Mouse (Mus musculus): ENCODE results near the gene Commd1. TPM values are rescaled to one million over a fixed set of nuclear protein-coding genes. Genes with fewer than 3 reads are reported as not detected.

Gene Commd1
- polyA plus RNA-seq, 1 experiment from 2014 or later, result 245 TPM

DNA sequence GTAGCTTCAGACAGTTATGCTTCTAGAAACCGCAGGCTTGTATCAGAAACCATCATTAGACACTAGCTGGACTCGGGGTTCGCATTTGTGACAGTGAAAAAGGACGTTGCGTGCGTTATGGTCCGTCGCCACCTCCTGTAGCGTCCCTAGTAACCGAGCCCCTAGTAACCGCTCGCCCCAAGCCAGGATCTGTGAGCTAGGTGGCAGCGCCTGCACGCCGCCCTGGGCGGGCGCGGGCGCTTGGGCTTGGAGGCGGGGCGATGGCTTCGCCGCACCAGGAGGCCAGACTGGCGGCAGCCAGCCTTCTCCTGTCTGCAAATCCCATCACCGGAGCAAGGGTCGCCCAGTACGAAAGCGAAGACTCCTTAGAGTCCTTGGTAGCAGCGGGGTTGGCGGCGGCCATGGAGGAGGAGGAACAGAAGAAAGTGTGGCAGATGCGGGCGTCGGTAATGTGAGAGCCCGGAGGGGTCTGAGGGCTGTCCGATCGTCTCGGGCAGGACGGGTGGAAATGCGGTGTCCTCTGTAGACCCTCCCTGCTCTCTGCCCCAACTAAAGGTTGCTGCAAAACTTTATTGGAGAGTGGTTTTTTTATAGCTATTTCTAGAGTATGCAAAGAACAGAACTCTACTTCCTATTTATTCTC lies 26.1 kb upstream of the Commd1 start:
- under 1% methylated on average over 40 of the region's 40 CpGs for WGBS
- peak; percentile 95 for ATAC-seq (ENCODE audit: low FRiP score, low read depth)
- Histone ChIP-seq H3K27ac (replicated peaks) (peak overlapping the region; percentile 96), H3K27me3 (no peaks in the 10 kb centered on the region; the same call in 1 of the 2 replicates), H3K4me3 (peak overlapping the region; percentile 59), H3K4me1 (replicated peaks) (peaks cover 7% of the 10 kb centered on the region; the same call in 1 of the 2 replicates), H3K9ac (peak overlapping the region; percentile 76), H3K4me2 (peak overlapping the region; percentile 80), H3K36me3 (peaks cover 12% of the 10 kb centered on the region), H3K9me3 (no peaks in the 10 kb centered on the region)

DNA sequence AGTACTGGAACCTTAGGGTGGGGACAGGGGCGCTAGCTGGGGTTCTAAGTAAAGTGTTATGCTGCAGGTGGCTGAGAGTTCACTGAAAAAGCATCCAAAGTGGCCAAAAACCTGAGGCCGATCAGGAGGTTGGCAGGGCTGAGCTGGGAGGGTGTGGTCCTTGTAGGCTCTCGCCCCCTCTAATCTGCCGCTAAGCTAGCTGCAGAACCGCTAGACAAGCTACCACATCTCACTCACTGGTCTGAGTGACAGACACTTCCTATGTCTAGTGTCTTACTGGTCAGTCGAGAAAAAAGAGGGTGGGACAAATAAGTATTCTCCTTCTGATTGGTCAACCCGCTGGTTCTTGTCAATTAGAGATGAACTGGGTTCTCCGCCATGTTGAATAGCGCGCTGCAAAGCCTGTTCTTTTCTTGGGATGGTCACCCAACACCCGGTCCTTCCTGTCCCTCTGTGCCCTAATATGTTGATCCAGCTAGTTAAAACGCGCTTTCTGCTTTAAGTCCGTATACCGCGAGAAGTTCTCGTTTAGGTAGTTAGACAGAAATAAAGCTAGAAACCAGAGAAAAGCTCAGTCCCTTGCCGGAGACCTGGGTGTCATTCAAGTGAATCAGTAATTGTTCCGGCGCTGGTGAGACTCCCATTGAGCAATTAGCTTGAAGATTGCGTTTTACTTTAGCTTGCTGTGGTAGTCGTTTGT lies 25.4 kb upstream of the Commd1 start, which contains the start of gene Fam161a:
Gene Fam161a (plus strand): TSS at position 51 of the 700 bp plus-strand sequence.
- Histone ChIP-seq H3K36me3 (peaks cover 15% of the 10 kb centered on the region), H3K9me3 (no peaks in the 10 kb centered on the region), H3K4me2 (peak within 1 kb of the TSS; percentile 80), H3K4me3 (peak within 1 kb of the TSS; percentile 59), H3K9ac (peak within 1 kb of the TSS; percentile 76), H3K27me3 (no peaks in the 10 kb centered on the region), H3K27ac (replicated peaks) (peak within 1 kb of the TSS; percentile 96), H3K4me1 (replicated peaks) (peaks cover 7% of the 10 kb centered on the region; the same call in 1 of the 2 replicates)
- WGBS, result 1% methylated on average over 22 of the region's 22 CpGs
- ATAC-seq (ENCODE audit: low FRiP score, low read depth), result peak; percentile 94

- H3K4me3 ChIP-seq, result peak overlapping the region; percentile 59
- peak overlapping the region; percentile 96 for H3K27ac ChIP-seq (replicated peaks)
- ATAC-seq (ENCODE audit: low FRiP score, low read depth), result peak; percentile 63; the same call in 1 of the 2 replicates
- H3K9ac ChIP-seq, result peak overlapping the region; percentile 41
- H3K4me1 ChIP-seq (replicated peaks), result peaks cover 7% of the 10 kb centered on the region; the same call in 1 of the 2 replicates
- H3K27me3 ChIP-seq, result no peaks in the 10 kb centered on the region
- peaks cover 20% of the 10 kb centered on the region for H3K36me3 ChIP-seq
- peak overlapping the region; percentile 80 for H3K4me2 ChIP-seq
- WGBS, result 3% methylated on average over 6 of the region's 6 CpGs
- H3K9me3 ChIP-seq, result no peaks in the 10 kb centered on the region
Measured at GRCm38 (mm10) chr11:23007166-23007480, 24.9 kb upstream of the Commd1 start.

DNA sequence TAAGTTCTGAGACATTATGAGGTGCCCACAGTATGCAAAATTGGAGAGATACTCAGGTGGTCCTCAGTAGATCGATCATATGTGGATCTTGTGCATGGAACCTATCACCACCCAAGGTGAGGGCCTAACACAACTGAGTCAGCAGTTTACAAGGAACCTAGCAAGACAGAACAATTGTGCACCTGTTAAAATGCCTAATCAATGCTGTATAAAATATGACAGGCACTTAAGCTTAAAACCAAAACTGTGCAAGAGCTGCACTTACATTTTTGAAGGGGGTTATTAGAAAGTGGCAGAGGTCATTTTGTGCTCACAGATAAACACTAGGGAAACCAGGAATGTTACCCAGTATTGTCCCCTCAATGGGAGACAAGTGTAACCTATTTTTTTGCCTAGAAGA lies 23.1 kb upstream of the Commd1 start:
- no peaks in the 10 kb centered on the region for H3K9me3 ChIP-seq
- no peak for ATAC-seq (ENCODE audit: low FRiP score, low read depth)
- H3K4me3 ChIP-seq, result no peak overlapping the region
- peaks cover 36% of the 10 kb centered on the region for H3K36me3 ChIP-seq
- peaks cover 7% of the 10 kb centered on the region; the same call in 1 of the 2 replicates for H3K4me1 ChIP-seq (replicated peaks)
- WGBS, result 91% methylated on average over 1 of the region's 1 CpGs
- no peak overlapping the region for H3K27ac ChIP-seq (replicated peaks)
- no peak overlapping the region for H3K9ac ChIP-seq
- no peak overlapping the region for H3K4me2 ChIP-seq
- H3K27me3 ChIP-seq, result no peaks in the 10 kb centered on the region

DNA sequence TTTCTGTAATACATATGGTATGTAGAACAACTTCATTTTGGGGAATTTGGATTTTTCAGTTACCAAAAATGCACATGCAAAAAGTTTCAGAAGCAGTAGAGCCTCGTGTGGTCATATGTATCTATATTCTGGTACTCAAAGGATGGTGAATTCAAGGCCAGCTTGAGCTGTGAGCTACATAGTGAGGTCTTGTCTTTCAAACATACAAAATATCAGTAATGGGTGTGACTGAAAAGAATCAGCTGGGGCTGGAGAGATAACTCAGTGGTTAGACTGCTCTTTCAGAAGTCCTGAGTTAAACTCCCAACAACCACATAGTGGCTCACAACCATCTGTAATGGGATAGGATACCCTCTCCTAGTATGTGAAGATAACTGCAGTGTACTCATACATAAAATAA lies 16.1 kb upstream of the Commd1 start:
- Histone ChIP-seq H3K27me3 (no peaks in the 10 kb centered on the region), H3K4me3 (no peak overlapping the region), H3K36me3 (peaks cover 77% of the 10 kb centered on the region), H3K27ac (replicated peaks) (no peak overlapping the region), H3K9ac (no peak overlapping the region), H3K9me3 (no peaks in the 10 kb centered on the region), H3K4me2 (no peak overlapping the region), H3K4me1 (replicated peaks) (no peaks in the 10 kb centered on the region)
- WGBS, result 85% methylated on average over 1 of the region's 1 CpGs
- ATAC-seq (ENCODE audit: low FRiP score, low read depth), result no peak

GRCm38 (mm10) chr11:22995461-22995860 lies 13.3 kb upstream of the Commd1 start:
- Histone ChIP-seq H3K4me2 (no peak overlapping the region), H3K4me1 (replicated peaks) (peaks cover 16% of the 10 kb centered on the region), H3K27ac (replicated peaks) (no peak overlapping the region), H3K27me3 (no peaks in the 10 kb centered on the region), H3K4me3 (no peak overlapping the region), H3K36me3 (peaks cover 56% of the 10 kb centered on the region), H3K9me3 (no peaks in the 10 kb centered on the region), H3K9ac (no peak overlapping the region)
- ATAC-seq (ENCODE audit: low FRiP score, low read depth), result no peak
- 95% methylated on average over 4 of the region's 4 CpGs for WGBS

- H3K4me2 ChIP-seq, result no peak overlapping the region
- no peaks in the 10 kb centered on the region for H3K9me3 ChIP-seq
- peaks cover 45% of the 10 kb centered on the region for H3K36me3 ChIP-seq
- 93% methylated on average over 2 of the region's 2 CpGs for WGBS
- no peak overlapping the region for H3K27ac ChIP-seq (replicated peaks)
- H3K27me3 ChIP-seq, result no peaks in the 10 kb centered on the region
- no peak for ATAC-seq (ENCODE audit: low FRiP score, low read depth)
- no peak overlapping the region for H3K9ac ChIP-seq
- peaks cover 16% of the 10 kb centered on the region for H3K4me1 ChIP-seq (replicated peaks)
- no peak overlapping the region for H3K4me3 ChIP-seq
Measured at GRCm38 (mm10) chr11:22994271-22994670, 12.1 kb upstream of the Commd1 start.

- H3K4me2 ChIP-seq, result peak overlapping the region; percentile 82
- H3K27me3 ChIP-seq, result no peaks in the 10 kb centered on the region
- no peak for ATAC-seq (ENCODE audit: low FRiP score, low read depth)
- peaks cover 25% of the 10 kb centered on the region for H3K36me3 ChIP-seq
- WGBS, result 14% methylated on average over 14 of the region's 14 CpGs
- H3K9me3 ChIP-seq, result no peaks in the 10 kb centered on the region
- H3K4me3 ChIP-seq, result peak overlapping the region; percentile 83
- H3K27ac ChIP-seq (replicated peaks), result no peak overlapping the region
- peak overlapping the region; percentile 89 for H3K9ac ChIP-seq
- peaks cover 16% of the 10 kb centered on the region for H3K4me1 ChIP-seq (replicated peaks)
Measured at GRCm38 (mm10) chr11:22991218-22991835, 9.1 kb upstream of the Commd1 start.

- Histone ChIP-seq H3K4me1 (replicated peaks) (peaks cover 16% of the 10 kb centered on the region), H3K27me3 (no peaks in the 10 kb centered on the region), H3K9ac (peak within 1 kb of the TSS; percentile 89), H3K4me3 (peak within 1 kb of the TSS; percentile 83), H3K36me3 (peaks cover 20% of the 10 kb centered on the region), H3K27ac (replicated peaks) (peak within 1 kb of the TSS; percentile 87), H3K4me2 (peak within 1 kb of the TSS; percentile 82), H3K9me3 (no peaks in the 10 kb centered on the region)
- ATAC-seq (ENCODE audit: low FRiP score, low read depth), result peak; percentile 99
- under 1% methylated on average over 66 of the region's 66 CpGs for WGBS
Measured at GRCm38 (mm10) chr11:22990393-22991126, 8.4 kb upstream of the Commd1 start, which contains the start of gene Cct4. Gene Cct4 (plus strand): TSS chr11:22990519.

DNA sequence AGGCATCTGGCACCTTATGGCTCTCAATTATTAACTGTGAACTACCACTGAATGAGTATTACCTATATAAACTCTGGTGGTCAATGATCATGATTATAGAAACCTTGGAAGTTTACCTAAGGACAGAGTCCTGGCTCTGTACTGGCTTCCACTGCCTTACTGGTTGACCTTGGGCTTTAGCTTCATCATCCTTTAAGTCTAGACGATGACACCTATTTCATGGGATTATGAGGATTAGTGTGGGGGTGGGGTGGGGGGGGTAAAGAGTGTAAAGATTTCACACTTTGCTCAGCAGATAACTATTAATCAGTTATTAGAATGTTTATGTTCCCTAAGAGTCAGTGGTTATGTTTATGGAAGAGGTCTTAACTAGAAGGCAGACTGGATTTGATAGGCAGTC lies 7.6 kb upstream of the Commd1 start:
- Histone ChIP-seq H3K9me3 (no peaks in the 10 kb centered on the region), H3K9ac (peak overlapping the region; percentile 89), H3K27ac (replicated peaks) (peak overlapping the region; percentile 87), H3K27me3 (no peaks in the 10 kb centered on the region), H3K36me3 (peaks cover 12% of the 10 kb centered on the region), H3K4me3 (peak overlapping the region; percentile 83), H3K4me1 (replicated peaks) (peaks cover 16% of the 10 kb centered on the region), H3K4me2 (peak overlapping the region; percentile 82)
- ATAC-seq (ENCODE audit: low FRiP score, low read depth), result no peak; the same call in 1 of the 2 replicates
- WGBS, result 45% methylated on average over 1 of the region's 1 CpGs

- Histone ChIP-seq H3K27me3 (no peaks in the 10 kb centered on the region), H3K9me3 (no peaks in the 10 kb centered on the region), H3K9ac (no peak overlapping the region), H3K4me2 (no peak overlapping the region), H3K36me3 (no peaks in the 10 kb centered on the region), H3K4me1 (replicated peaks) (peaks cover 16% of the 10 kb centered on the region), H3K4me3 (no peak overlapping the region), H3K27ac (replicated peaks) (no peak overlapping the region)
- 43% methylated on average over 2 of the region's 2 CpGs for WGBS
- no peak for ATAC-seq (ENCODE audit: low FRiP score, low read depth)
Measured at GRCm38 (mm10) chr11:22987357-22987756, 5.2 kb upstream of the Commd1 start.

Measured in hindbrain, embryonic 15.5 days (tissue).